Mouse (Mus musculus) midbrain, embryonic 14.5 days (tissue): ENCODE results near the gene Mcu. TPM values are rescaled to one million over a fixed set of nuclear protein-coding genes. Genes with fewer than 3 reads are reported as not detected.

Source experiments
- ATAC-seq: fragments of 200-750 bp; cut with Nextera tagmentation; 2 replicates; pipeline ENCODE4 v1.8.0; 2017; ENCODE audit warnings: moderate number of reproducible peaks, moderate library complexity; ENCODE audit not compliant: low FRiP score, low TSS enrichment
- DNase-seq: peaks from one replicate; pipeline ENCODE4 v3.0.0-alpha.2; 2015
- H3K27ac ChIP-seq: fragments of 300-500 bp; sonication (generic); replicated peaks from 2 replicates; pipeline ENCODE4 v1.5.1; 2014; ENCODE audit warnings: mild to moderate bottlenecking, low read depth, low read length, moderate library complexity
- H3K27me3 ChIP-seq: fragments of 300-500 bp; sonication (generic); 2 replicates; pipeline ENCODE4 v1.6.1; 2014; ENCODE audit warnings: low read length, control low read depth, mixed read lengths; ENCODE audit not compliant: control insufficient read depth, insufficient read depth
- H3K36me3 ChIP-seq: fragments of 300-500 bp; sonication (generic); 2 replicates; pipeline ENCODE4 v1.6.1; 2014; ENCODE audit warnings: low read length, control low read depth; ENCODE audit not compliant: control insufficient read depth, insufficient read depth
- H3K4me1 ChIP-seq: fragments of 300-500 bp; sonication (generic); 2 replicates; pipeline ENCODE4 v1.6.1; 2014; ENCODE audit warnings: mild to moderate bottlenecking, antibody characterized with exemption, low read length, control low read depth; ENCODE audit not compliant: control insufficient read depth, insufficient read depth
- H3K4me2 ChIP-seq: fragments of 300-500 bp; sonication (generic); 2 replicates; pipeline ENCODE4 v1.6.1; 2014; ENCODE audit warnings: mild to moderate bottlenecking, low read length, moderate library complexity
- H3K4me3 ChIP-seq: fragments of 300-500 bp; sonication (generic); replicated peaks from 2 replicates; pipeline ENCODE4 v1.5.1; 2014; ENCODE audit warnings: low read depth, low read length
- H3K9ac ChIP-seq: fragments of 300-500 bp; sonication (generic); replicated peaks from 2 replicates; pipeline ENCODE4 v1.6.1; 2014; ENCODE audit warnings: mild to moderate bottlenecking, low read length, moderate library complexity
- H3K9me3 ChIP-seq: fragments of 300-500 bp; sonication (generic); 2 replicates; pipeline ENCODE4 v1.6.1; 2016; ENCODE audit warnings: low read length, control low read depth, mixed read lengths; ENCODE audit not compliant: control insufficient read depth
- WGBS: fragments of 180-500 bp; shearing (Covaris S2); extraction: QIAGEN DNeasy Blood & Tissue Kit; methylation state at CpG from one replicate; pipeline ENCODE4 v1.1.7; 2014; 5-methylcytosine and 5-hydroxymethylcytosine counted together
- polyA plus RNA-seq: library from polyadenylated mRNA; unstranded; fragments of >200 nt; fragmentation: Nextera tagmentation; extraction: Ambion mirVana; gene quantifications from 2 replicates; pipeline ENCODE4 v1.2.1, GENCODE M21; 2014

Gene Mcu
- polyA plus RNA-seq, 1 experiment from 2014 or later = 24.7 TPM

DNA sequence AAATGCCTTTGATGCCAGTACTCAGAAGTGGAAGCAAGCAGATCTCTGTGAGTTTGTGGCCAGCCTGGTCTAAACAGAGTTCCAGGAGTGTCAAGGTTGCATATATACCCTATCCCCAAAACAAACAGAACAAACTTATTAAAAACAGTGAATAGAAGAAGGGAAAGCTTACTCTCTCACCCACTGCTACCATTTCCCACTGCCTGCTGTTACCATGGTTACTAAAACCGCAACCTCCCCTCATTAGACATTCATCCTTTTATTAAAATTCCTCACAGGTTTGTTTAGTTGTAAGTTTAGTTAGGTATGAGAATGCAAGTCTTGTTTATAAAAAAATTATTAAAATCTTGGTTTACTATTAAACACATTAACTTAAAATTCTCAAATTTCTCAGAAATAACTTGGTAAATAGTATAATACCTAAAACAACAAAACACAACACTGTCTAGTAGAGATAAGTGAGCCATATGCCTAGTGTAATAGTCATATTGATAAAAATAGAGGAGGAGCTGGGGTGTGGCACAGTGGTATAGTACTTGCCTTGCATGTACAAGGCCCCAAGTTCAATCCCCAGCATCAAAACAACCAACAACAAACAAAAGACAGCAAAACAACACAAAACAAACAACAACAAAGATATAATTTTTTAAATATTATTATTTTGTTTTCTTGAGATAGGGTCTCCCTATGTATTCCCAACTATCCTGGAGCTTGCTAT, 34.5 kb downstream of the Mcu start:
- DNase-seq (peak; percentile 23), ATAC-seq (no peak)

GRCm38 (mm10) chr10:59580593-59581149, 35.8 kb downstream of the Mcu start:
- 91% methylated on average over 3 of the region's 3 CpGs for WGBS
- Histone ChIP-seq H3K4me1 (no peaks in the 10 kb centered on the region), H3K9ac (no peak overlapping the region), H3K27me3 (no peaks in the 10 kb centered on the region), H3K4me2 (no peak overlapping the region), H3K27ac (no peak overlapping the region), H3K9me3 (no peaks in the 10 kb centered on the region), H3K4me3 (no peak overlapping the region), H3K36me3 (no peaks in the 10 kb centered on the region)
- ATAC-seq (no peak), DNase-seq (no peak)

More for the DNA sequence above, 34.5 kb downstream of the Mcu start:
- Histone ChIP-seq H3K4me1 (no peaks in the 10 kb centered on the region), H3K4me3 (no peak overlapping the region), H3K36me3 (no peaks in the 10 kb centered on the region), H3K27ac (no peak overlapping the region), H3K9me3 (no peaks in the 10 kb centered on the region), H3K27me3 (no peaks in the 10 kb centered on the region), H3K9ac (no peak overlapping the region), H3K4me2 (no peak overlapping the region)
- 17% methylated on average over 1 of the region's 1 CpGs for WGBS

GRCm38 (mm10) chr10:59579645-59580044, 36.8 kb downstream of the Mcu start:
- no peak for DNase-seq
- Histone ChIP-seq H3K9me3 (no peaks in the 10 kb centered on the region), H3K27ac (no peak overlapping the region), H3K9ac (no peak overlapping the region), H3K4me2 (no peak overlapping the region), H3K4me3 (no peak overlapping the region), H3K27me3 (no peaks in the 10 kb centered on the region), H3K36me3 (no peaks in the 10 kb centered on the region), H3K4me1 (no peaks in the 10 kb centered on the region)
- WGBS = 91% methylated on average over 3 of the region's 3 CpGs
- no peak for ATAC-seq

DNA sequence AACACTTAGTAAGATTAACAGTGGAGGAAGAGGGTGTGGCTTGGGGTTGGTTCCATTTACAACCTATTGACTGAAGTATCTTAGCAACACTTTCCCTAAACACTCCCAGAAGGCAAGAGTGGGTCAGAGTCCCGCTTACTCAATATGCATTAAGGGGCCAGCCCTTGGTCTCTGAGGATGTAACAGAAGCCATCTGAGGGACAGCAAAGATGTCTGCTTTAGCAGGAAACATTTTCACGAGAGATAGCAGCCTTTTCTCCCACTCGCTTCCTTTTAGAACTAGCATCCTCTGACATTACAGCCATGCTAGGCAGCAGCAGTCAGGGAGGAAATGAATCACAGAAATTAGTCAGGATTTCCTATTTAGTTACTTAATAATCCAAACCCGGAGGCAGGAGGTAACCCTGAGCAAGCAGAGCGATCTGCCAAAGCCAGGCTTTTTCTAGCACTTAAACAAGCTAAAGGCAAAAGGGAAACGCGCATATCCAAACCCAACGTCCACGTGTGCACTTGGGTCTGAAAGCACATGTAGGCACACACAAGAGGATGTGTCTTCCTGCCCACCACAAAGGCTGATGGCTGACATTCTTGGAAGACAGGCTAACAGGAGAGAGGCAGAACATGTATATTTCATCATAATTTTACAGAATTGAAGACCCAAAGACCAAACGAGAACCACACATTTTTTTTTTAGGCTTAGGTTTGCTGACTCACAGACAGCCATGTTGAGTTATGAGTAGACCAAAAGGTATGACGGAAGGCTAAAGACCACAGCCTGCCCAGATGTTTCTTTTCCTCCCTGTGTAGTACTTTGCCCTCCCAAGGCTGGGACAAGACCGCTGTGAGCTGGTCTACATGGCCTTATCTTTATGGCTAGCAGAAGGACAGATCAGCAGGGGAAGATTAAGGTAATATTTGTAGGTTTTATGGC, 38.4 kb downstream of the Mcu start:
- H3K4me3 ChIP-seq = no peak overlapping the region
- WGBS = 69% methylated on average over 12 of the region's 12 CpGs
- ATAC-seq (no peak), DNase-seq (peak; percentile 20)
- no peaks in the 10 kb centered on the region for H3K27me3 ChIP-seq
- H3K9me3 ChIP-seq = peaks cover 10% of the 10 kb centered on the region
- H3K9ac ChIP-seq = no peak overlapping the region
- no peaks in the 10 kb centered on the region for H3K36me3 ChIP-seq
- H3K27ac ChIP-seq = no peak overlapping the region
- H3K4me1 ChIP-seq = no peaks in the 10 kb centered on the region
- no peak overlapping the region for H3K4me2 ChIP-seq

DNA sequence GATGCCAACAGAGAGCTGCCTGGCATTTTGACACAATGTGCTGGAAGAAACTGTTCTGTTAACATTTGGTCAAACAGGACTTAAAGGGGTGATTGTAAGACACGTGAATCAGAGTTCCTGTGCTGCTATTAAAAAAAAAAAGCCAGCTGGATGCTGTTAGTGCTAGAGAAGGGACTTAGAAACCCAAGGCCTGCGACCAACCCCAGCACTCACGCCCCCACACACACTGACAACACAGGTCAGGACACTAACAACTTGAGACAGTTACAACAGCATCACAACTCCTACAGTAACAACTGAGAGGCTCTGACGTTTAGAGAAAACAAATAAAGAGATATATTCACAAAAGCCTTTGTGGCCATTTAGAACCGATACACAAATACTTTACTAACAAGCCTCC, 40.2 kb downstream of the Mcu start:
- Histone ChIP-seq H3K27me3 (no peaks in the 10 kb centered on the region), H3K27ac (no peak overlapping the region), H3K4me3 (no peak overlapping the region), H3K4me1 (no peaks in the 10 kb centered on the region), H3K36me3 (no peaks in the 10 kb centered on the region), H3K9me3 (peaks cover 21% of the 10 kb centered on the region), H3K9ac (no peak overlapping the region), H3K4me2 (no peak overlapping the region)
- DNase-seq (no peak), ATAC-seq (no peak)
- 63% methylated on average over 5 of the region's 5 CpGs for WGBS

DNA sequence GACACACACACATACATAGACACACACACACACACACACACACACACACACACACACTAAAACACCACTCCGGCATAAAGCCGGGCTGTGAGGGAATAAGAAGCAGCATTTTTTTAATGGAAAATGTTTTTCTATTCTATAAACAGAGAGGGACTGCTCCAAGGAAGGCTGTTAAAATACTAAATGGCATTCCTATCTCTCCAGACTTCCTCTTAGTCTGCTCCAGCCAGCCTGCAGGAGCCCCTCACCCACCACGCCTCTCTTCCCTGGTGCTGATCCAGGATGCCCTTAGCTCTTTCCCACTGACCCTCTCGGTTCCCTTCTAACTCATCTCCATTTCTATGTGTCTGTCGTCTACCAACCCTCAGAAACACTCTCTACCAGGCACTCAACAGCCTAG, 44.5 kb downstream of the Mcu start:
- H3K4me2 ChIP-seq = no peak overlapping the region
- H3K9me3 ChIP-seq = peaks cover 21% of the 10 kb centered on the region
- H3K27ac ChIP-seq = no peak overlapping the region
- ATAC-seq (no peak), DNase-seq (no peak)
- H3K4me1 ChIP-seq = no peaks in the 10 kb centered on the region
- WGBS = 97% methylated on average over 5 of the region's 5 CpGs
- H3K9ac ChIP-seq = no peak overlapping the region
- no peak overlapping the region for H3K4me3 ChIP-seq
- H3K36me3 ChIP-seq = no peaks in the 10 kb centered on the region
- H3K27me3 ChIP-seq = no peaks in the 10 kb centered on the region

DNA sequence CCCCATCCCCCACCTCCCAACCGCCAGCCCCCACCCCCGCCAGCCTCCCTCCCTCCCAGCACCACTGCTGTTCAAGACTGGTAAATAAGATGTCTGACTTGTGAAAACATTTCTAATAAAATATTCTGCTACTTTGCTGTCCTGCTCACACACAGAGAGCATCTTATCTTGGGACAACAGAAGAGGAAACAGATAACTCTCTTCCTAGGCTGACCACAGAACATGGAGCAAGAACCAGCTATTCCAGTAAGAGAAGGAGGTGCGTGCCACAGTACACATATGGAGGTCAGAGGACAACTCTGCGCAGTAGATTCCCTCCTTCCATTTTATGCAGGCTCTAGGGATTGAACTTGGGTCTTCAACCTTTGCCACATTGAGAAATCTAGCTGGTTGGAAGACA, 45.2 kb downstream of the Mcu start:
- Histone ChIP-seq H3K27ac (no peak overlapping the region), H3K4me3 (no peak overlapping the region), H3K9ac (no peak overlapping the region), H3K4me2 (no peak overlapping the region), H3K9me3 (peaks cover 21% of the 10 kb centered on the region), H3K4me1 (no peaks in the 10 kb centered on the region), H3K36me3 (no peaks in the 10 kb centered on the region), H3K27me3 (no peaks in the 10 kb centered on the region)
- DNase-seq (no peak), ATAC-seq (no peak)
- 92% methylated on average over 4 of the region's 4 CpGs for WGBS

GRCm38 (mm10) chr10:59570780-59571179, 45.7 kb downstream of the Mcu start:
- WGBS = 82% methylated on average over 2 of the region's 2 CpGs
- H3K27me3 ChIP-seq = no peaks in the 10 kb centered on the region
- H3K9me3 ChIP-seq = peaks cover 21% of the 10 kb centered on the region
- no peak for ATAC-seq
- DNase-seq = no peak
- H3K9ac ChIP-seq = no peak overlapping the region
- no peak overlapping the region for H3K4me2 ChIP-seq
- no peaks in the 10 kb centered on the region for H3K4me1 ChIP-seq
- no peaks in the 10 kb centered on the region for H3K36me3 ChIP-seq
- no peak overlapping the region for H3K27ac ChIP-seq
- no peak overlapping the region for H3K4me3 ChIP-seq
